Mouse (Mus musculus): ENCODE measurements at regions not wholly inside any gene's neighbourhood (a gene's known extent, or its start where the extent isn't known, plus 50 kb on each side); places are given as distances from the start of the nearest gene placed in this dataset.

DNA sequence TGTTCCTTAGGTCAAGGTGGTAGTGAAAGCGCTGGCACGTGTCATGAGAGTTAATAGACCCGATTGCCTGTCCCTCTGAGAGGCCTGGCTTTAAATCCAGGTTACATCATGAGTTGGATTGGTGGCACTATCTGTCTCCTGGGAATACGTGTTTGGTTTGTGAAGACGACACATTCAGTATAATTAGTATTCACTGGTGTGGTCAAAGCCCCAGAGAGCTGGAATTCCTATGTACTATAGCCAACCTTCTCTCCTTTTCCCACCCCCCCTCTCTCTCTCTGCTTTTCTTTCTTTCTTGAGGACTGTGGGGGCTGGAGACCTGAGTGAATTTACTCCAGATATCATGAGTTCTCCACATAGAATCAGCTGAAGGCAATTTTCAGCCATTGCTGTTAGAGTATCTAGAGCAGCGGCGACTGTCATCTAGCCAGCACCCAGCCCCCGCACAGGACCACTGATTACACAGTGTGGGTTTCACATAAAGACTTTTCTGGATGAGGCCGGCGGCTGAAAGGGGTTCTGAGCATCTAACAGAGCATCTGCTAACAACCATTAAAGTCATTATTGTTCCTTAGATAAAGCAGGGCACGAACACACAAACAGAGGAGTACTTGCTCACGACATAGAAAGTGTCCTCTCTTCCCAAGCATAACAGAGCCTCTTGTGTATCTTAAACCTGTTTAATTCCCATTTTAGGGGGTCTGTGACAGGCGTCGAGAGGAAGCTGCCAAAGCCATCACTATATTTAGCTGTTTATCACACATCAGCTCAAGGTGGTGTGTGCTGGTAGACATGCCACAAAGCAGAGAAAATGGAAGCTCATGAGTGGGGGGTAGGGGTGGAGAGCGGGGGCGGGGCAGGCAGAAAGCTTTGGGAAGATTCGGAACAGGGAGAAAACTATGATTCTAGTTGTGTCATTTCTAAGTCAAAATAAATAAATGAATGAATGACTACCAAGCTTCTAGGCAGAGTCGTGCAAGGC lies 272.9 kb upstream of the Atp11b start:
- H3K9me3 ChIP-seq (ENCODE audit: control insufficient read depth, low read length): no peaks in the 10 kb centered on the region
- no peak overlapping the region for H3K9ac ChIP-seq (ENCODE audit: low read depth, low read length, severe bottlenecking)
- 0 out of 2 replicates have a peak, but pooled peaks cover 3% of the 10 kb centered on the region for H3K27me3 ChIP-seq (ENCODE audit: control insufficient read depth, insufficient read depth, low read length)
- H3K27ac ChIP-seq (replicated peaks; ENCODE audit: low read depth, low read length): no peak overlapping the region
- H3K4me1 ChIP-seq (ENCODE audit: control insufficient read depth, insufficient read depth, low read length): no peaks in the 10 kb centered on the region
- no peak for TF ChIP-seq POLR2A (IDR thresholded peaks at IDR 0.05; ENCODE audit: borderline replicate concordance, extremely low read depth, insufficient read depth, insufficient read length)
- no peak overlapping the region for H3K4me2 ChIP-seq (replicated peaks; ENCODE audit: low read depth, low read length, severe bottlenecking)
- WGBS: 72% methylated on average over 18 of the region's 18 CpGs
- DNase-seq (ENCODE audit: low spot score) (no peak), ATAC-seq (ENCODE audit: low FRiP score, low read depth) (no peak)
- H3K4me3 ChIP-seq (replicated peaks; ENCODE audit: low read length): no peak overlapping the region
- H3K36me3 ChIP-seq (ENCODE audit: control insufficient read depth, insufficient read depth, low read length): no peaks in the 10 kb centered on the region

- no peak for TF ChIP-seq POLR2A (IDR thresholded peaks at IDR 0.05; ENCODE audit: borderline replicate concordance, extremely low read depth, insufficient read depth, insufficient read length)
- H3K4me1 ChIP-seq (ENCODE audit: control insufficient read depth, insufficient read depth, low read length): no peaks in the 10 kb centered on the region
- no peak overlapping the region for H3K4me3 ChIP-seq (replicated peaks; ENCODE audit: low read length)
- H3K36me3 ChIP-seq (ENCODE audit: control insufficient read depth, insufficient read depth, low read length): no peaks in the 10 kb centered on the region
- H3K9me3 ChIP-seq (ENCODE audit: control insufficient read depth, low read length): no peaks in the 10 kb centered on the region
- WGBS: 42% methylated on average over 11 of the region's 11 CpGs
- ATAC-seq (ENCODE audit: low FRiP score, low read depth) (no peak), DNase-seq (ENCODE audit: low spot score) (no peak)
- H3K27me3 ChIP-seq (ENCODE audit: control insufficient read depth, insufficient read depth, low read length): 0 out of 2 replicates have a peak, but pooled peaks cover 3% of the 10 kb centered on the region
- H3K27ac ChIP-seq (replicated peaks; ENCODE audit: low read depth, low read length): no peak overlapping the region
- no peak overlapping the region for H3K4me2 ChIP-seq (replicated peaks; ENCODE audit: low read depth, low read length, severe bottlenecking)
- H3K9ac ChIP-seq (ENCODE audit: low read depth, low read length, severe bottlenecking): no peak overlapping the region
Measured at GRCm38 (mm10) chr3:35481841-35482240, 272.1 kb upstream of the Atp11b start.

DNA sequence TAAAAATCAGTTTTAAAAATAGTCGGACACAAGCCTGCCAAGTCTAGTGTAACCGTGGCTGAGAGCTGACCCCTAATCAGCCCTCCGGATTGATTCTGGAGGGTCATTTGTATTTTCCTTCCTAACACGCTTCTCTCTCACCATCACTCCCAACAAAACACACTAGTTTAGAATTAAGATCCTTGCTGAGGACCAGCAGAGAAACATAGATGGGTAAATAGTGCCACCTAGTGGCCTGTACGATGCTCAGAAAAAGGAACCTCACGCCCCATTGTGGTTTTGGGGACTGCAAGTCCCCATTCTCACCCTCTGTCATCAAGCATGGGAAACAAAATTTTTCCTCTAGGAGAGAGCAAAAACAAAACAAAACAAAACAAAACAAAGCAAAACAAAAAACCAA lies 271.6 kb upstream of the Atp11b start:
- H3K4me1 ChIP-seq (ENCODE audit: control insufficient read depth, insufficient read depth, low read length): no peaks in the 10 kb centered on the region
- DNase-seq (ENCODE audit: low spot score) (peak; percentile 76), ATAC-seq (ENCODE audit: low FRiP score, low read depth) (no peak)

DNA sequence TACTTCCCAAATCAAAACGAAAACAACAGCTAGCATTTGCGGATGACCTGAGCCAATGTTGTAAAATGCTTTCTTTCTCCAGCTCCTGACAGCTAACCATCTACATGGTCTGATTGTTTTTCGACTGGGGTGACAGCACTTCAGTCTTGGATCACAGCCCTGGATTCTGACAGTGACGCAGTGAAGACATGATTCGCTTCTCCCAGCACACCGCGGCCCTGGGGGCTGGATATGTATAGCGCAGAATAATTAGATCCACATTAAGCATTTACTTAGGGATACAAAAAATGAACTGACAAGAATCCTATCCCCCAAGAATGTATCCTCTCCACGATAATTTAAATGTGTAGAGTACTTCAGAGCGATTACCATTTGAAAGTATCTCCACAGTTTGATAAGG lies 271.1 kb upstream of the Atp11b start:
- no peaks in the 10 kb centered on the region for H3K9me3 ChIP-seq (ENCODE audit: control insufficient read depth, low read length)
- no peak for ATAC-seq (ENCODE audit: low FRiP score, low read depth)

More for the DNA sequence above, 271.6 kb upstream of the Atp11b start:
- Histone ChIP-seq H3K4me3 (replicated peaks; ENCODE audit: low read length) (no peak overlapping the region), H3K36me3 (ENCODE audit: control insufficient read depth, insufficient read depth, low read length) (no peaks in the 10 kb centered on the region), H3K9ac (ENCODE audit: low read depth, low read length, severe bottlenecking) (no peak overlapping the region), H3K27me3 (ENCODE audit: control insufficient read depth, insufficient read depth, low read length) (0 out of 2 replicates have a peak, but pooled peaks cover 3% of the 10 kb centered on the region), H3K27ac (replicated peaks; ENCODE audit: low read depth, low read length) (no peak overlapping the region), H3K4me2 (replicated peaks; ENCODE audit: low read depth, low read length, severe bottlenecking) (no peak overlapping the region), H3K9me3 (ENCODE audit: control insufficient read depth, low read length) (no peaks in the 10 kb centered on the region)
- TF ChIP-seq POLR2A (IDR thresholded peaks at IDR 0.05; ENCODE audit: borderline replicate concordance, extremely low read depth, insufficient read depth, insufficient read length): no peak
- WGBS: 7% methylated on average over 6 of the region's 6 CpGs

DNA sequence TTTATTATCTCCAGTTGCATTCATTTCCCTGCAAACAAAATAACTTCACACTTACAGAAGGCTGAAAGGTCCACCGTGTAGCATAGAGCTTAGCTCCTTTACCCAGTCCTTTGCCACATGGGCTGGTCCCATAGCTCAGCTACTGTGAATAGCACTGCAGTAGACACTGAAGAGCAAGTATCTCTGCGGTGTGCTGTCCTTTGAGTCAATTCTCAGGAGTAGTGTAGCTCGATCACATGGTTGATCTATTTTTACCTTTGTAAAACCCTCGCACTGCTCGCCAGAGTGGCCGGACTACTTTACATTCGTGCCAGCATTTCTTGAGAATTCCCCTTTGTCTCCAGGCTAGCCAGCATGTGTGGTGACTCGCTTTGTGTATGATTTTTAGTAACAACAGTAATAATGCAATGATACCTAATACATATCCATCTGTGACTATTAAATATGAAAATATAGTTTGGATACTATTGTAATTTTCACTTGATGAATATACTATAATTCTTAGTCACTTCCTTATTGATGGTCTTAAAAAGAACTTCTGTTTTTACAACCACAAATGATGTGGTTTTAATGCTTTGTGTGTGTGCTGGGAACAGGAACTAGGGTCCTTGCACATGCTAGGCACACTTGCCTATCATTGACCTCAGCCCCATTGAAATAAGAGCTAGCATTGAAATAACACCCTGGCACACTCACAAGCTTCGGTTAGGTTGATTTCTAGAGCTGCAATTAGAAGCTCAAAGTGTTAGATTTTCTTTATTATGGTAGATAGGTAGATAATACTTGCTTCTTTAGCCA lies 257.7 kb upstream of the Atp11b start:
- no peaks in the 10 kb centered on the region for H3K4me1 ChIP-seq (ENCODE audit: control insufficient read depth, insufficient read depth, low read length)
- H3K4me3 ChIP-seq (replicated peaks; ENCODE audit: low read length): no peak overlapping the region
- H3K9ac ChIP-seq (ENCODE audit: low read depth, low read length, severe bottlenecking): no peak overlapping the region
- H3K9me3 ChIP-seq (ENCODE audit: control insufficient read depth, low read length): no peaks in the 10 kb centered on the region
- no peak for DNase-seq (ENCODE audit: low spot score)
- no peaks in the 10 kb centered on the region for H3K27me3 ChIP-seq (ENCODE audit: control insufficient read depth, insufficient read depth, low read length)
- H3K4me2 ChIP-seq (replicated peaks; ENCODE audit: low read depth, low read length, severe bottlenecking): no peak overlapping the region
- ATAC-seq (ENCODE audit: low FRiP score, low read depth): no peak
- WGBS: 84% methylated on average over 9 of the region's 9 CpGs
- no peaks in the 10 kb centered on the region for H3K36me3 ChIP-seq (ENCODE audit: control insufficient read depth, insufficient read depth, low read length)
- TF ChIP-seq POLR2A (IDR thresholded peaks at IDR 0.05; ENCODE audit: borderline replicate concordance, extremely low read depth, insufficient read depth, insufficient read length): no peak
- H3K27ac ChIP-seq (replicated peaks; ENCODE audit: low read depth, low read length): no peak overlapping the region

More for the DNA sequence above, 271.1 kb upstream of the Atp11b start:
- H3K4me3 ChIP-seq (replicated peaks; ENCODE audit: low read length): no peak overlapping the region
- H3K4me2 ChIP-seq (replicated peaks; ENCODE audit: low read depth, low read length, severe bottlenecking): no peak overlapping the region
- 80% methylated on average over 10 of the region's 10 CpGs for WGBS
- no peaks in the 10 kb centered on the region for H3K4me1 ChIP-seq (ENCODE audit: control insufficient read depth, insufficient read depth, low read length)
- TF ChIP-seq POLR2A (IDR thresholded peaks at IDR 0.05; ENCODE audit: borderline replicate concordance, extremely low read depth, insufficient read depth, insufficient read length): no peak
- H3K27ac ChIP-seq (replicated peaks; ENCODE audit: low read depth, low read length): no peak overlapping the region
- H3K9ac ChIP-seq (ENCODE audit: low read depth, low read length, severe bottlenecking): no peak overlapping the region
- DNase-seq (ENCODE audit: low spot score): no peak
- 0 out of 2 replicates have a peak, but pooled peaks cover 3% of the 10 kb centered on the region for H3K27me3 ChIP-seq (ENCODE audit: control insufficient read depth, insufficient read depth, low read length)
- no peaks in the 10 kb centered on the region for H3K36me3 ChIP-seq (ENCODE audit: control insufficient read depth, insufficient read depth, low read length)

Measured in limb, embryonic 14.5 days (tissue).